Mouse (Mus musculus) hindbrain, embryonic 11.5 days (tissue): ENCODE data around the gene Trim42. TPM values are rescaled to one million over a fixed set of nuclear protein-coding genes. Genes with fewer than 3 reads are reported as not detected.

Experiments used
- ATAC-seq: fragments of 200-750 bp; cut with Nextera tagmentation; 2 replicates; pipeline ENCODE4 v1.8.0; 2017; ENCODE audit warnings: mild to moderate bottlenecking, moderate TSS enrichment, moderate library complexity; ENCODE audit not compliant: low FRiP score
- DNase-seq: peaks from one replicate; pipeline ENCODE4 v3.0.0-alpha.2; 2015; ENCODE audit warnings: low spot score
- H3K27ac ChIP-seq: fragments of 300-500 bp; sonication (generic); 2 replicates; pipeline ENCODE4 v1.5.1; 2014; ENCODE audit warnings: mild to moderate bottlenecking, low read depth, low read length
- H3K27me3 ChIP-seq: fragments of 300-500 bp; sonication (generic); 2 replicates; pipeline ENCODE4 v1.6.1; 2014; ENCODE audit warnings: mild to moderate bottlenecking, low read length, moderate library complexity, mixed read lengths; ENCODE audit not compliant: control insufficient read depth, insufficient read depth
- H3K36me3 ChIP-seq: fragments of 300-500 bp; sonication (generic); 2 replicates; pipeline ENCODE4 v1.6.1; 2014; ENCODE audit warnings: mild to moderate bottlenecking, low read length, moderate library complexity, mixed read lengths; ENCODE audit not compliant: control insufficient read depth, insufficient read depth
- H3K4me1 ChIP-seq: fragments of 300-500 bp; sonication (generic); replicated peaks from 2 replicates; pipeline ENCODE4 v1.6.1; 2014; ENCODE audit warnings: low read length, mixed read lengths; ENCODE audit not compliant: control insufficient read depth, insufficient read depth
- H3K4me2 ChIP-seq: fragments of 300-500 bp; sonication (generic); replicated peaks from 2 replicates; pipeline ENCODE4 v1.6.1; 2014; ENCODE audit warnings: mild to moderate bottlenecking, low read depth, low read length
- H3K4me3 ChIP-seq: fragments of 300-500 bp; sonication (generic); 2 replicates; pipeline ENCODE4 v1.5.1; 2014; ENCODE audit warnings: low read depth, low read length
- H3K9ac ChIP-seq: fragments of 300-500 bp; sonication (generic); 2 replicates; pipeline ENCODE4 v1.6.1; 2014; ENCODE audit warnings: low read depth, low read length
- H3K9me3 ChIP-seq: fragments of 300-500 bp; sonication (generic); 2 replicates; pipeline ENCODE4 v1.6.1; 2016; ENCODE audit warnings: low read length; ENCODE audit not compliant: control insufficient read depth
- WGBS: fragments of 180-500 bp; shearing (Covaris S2); extraction: QIAGEN DNeasy Blood & Tissue Kit; methylation state at CpG from one replicate; pipeline ENCODE4 v1.1.7; 2014; 5-methylcytosine and 5-hydroxymethylcytosine counted together
- polyA plus RNA-seq: library from polyadenylated mRNA; unstranded; fragments of >200 nt; fragmentation: Nextera tagmentation; extraction: Ambion mirVana; gene quantifications from 2 replicates; pipeline ENCODE4 v1.2.1, GENCODE M21; 2014

The Trim42 gene
- polyA plus RNA-seq, 1 experiment from 2014 or later = not detected

GRCm38 (mm10) chr9:97315421-97316055 lies 54.2 kb downstream of the Trim42 start:
- Histone ChIP-seq H3K27ac (no peak overlapping the region), H3K9me3 (no peaks in the 10 kb centered on the region), H3K4me3 (no peak overlapping the region), H3K27me3 (no peaks in the 10 kb centered on the region), H3K4me1 (peaks cover 2% of the 10 kb centered on the region; the same call in 1 of the 2 replicates), H3K9ac (no peak overlapping the region), H3K4me2 (no peak overlapping the region), H3K36me3 (no peaks in the 10 kb centered on the region)
- 71% methylated on average over 10 of the region's 10 CpGs for WGBS
- ATAC-seq = no peak; the same call in 1 of the 2 replicates
- peak; percentile 19 for DNase-seq

- Histone ChIP-seq H3K4me1 (no peaks in the 10 kb centered on the region), H3K36me3 (no peaks in the 10 kb centered on the region), H3K4me2 (no peak overlapping the region), H3K9ac (no peak overlapping the region), H3K27ac (no peak overlapping the region), H3K27me3 (no peaks in the 10 kb centered on the region), H3K9me3 (no peaks in the 10 kb centered on the region), H3K4me3 (no peak overlapping the region)
- no peak for ATAC-seq
- DNase-seq = no peak
- 77% methylated on average over 7 of the region's 7 CpGs for WGBS
Observed at GRCm38 (mm10) chr9:97311614-97312013, 58.1 kb downstream of the Trim42 start.

- no peak for ATAC-seq
- Histone ChIP-seq H3K27ac (no peak overlapping the region), H3K9me3 (no peaks in the 10 kb centered on the region), H3K4me1 (no peaks in the 10 kb centered on the region), H3K4me2 (no peak overlapping the region), H3K9ac (no peak overlapping the region), H3K4me3 (no peak overlapping the region), H3K27me3 (no peaks in the 10 kb centered on the region), H3K36me3 (no peaks in the 10 kb centered on the region)
- WGBS = 92% methylated on average over 7 of the region's 7 CpGs
- no peak for DNase-seq
Observed at GRCm38 (mm10) chr9:97309509-97310053, 60.2 kb downstream of the Trim42 start.

- DNase-seq = no peak
- Histone ChIP-seq H3K27me3 (no peaks in the 10 kb centered on the region), H3K36me3 (no peaks in the 10 kb centered on the region), H3K4me3 (no peak overlapping the region), H3K9me3 (no peaks in the 10 kb centered on the region), H3K4me2 (no peak overlapping the region), H3K4me1 (no peaks in the 10 kb centered on the region), H3K9ac (no peak overlapping the region), H3K27ac (no peak overlapping the region)
- 68% methylated on average over 6 of the region's 6 CpGs for WGBS
- no peak for ATAC-seq
Observed at GRCm38 (mm10) chr9:97307705-97308485, 61.9 kb downstream of the Trim42 start.
